Mouse (Mus musculus) fibroblast of lung, adult 2 months (primary cell): ENCODE data around the gene Gm20388.

Experiments
- DNase-seq: peaks from one replicate; pipeline ENCODE4 v3.0.0-alpha.2; 2011; ENCODE audit warnings: low read depth

The Gm20388 gene

DNA sequence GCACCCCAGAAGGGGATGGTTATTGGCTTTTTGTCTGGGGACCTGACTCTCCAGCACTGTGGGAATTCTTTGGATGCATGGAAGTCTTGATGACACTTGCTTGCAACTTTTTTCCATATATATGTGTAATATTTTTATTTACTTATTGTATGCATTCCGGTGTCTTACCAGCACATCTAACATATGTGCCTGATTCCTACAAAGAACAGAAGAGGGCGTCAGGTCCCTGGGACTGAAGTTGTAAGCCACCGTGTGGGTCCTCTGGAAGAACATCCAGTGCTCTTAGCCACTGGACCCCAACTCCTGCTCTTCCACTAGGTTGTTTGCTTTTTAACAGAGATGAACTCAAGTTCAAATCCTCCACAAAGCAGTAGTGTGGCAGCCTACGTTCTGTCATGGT is 459.8 kb downstream of the Gm20388 start:
- DNase-seq, result no peak

GRCm38 (mm10) chr8:120371146-120371545 is 460.5 kb downstream of the Gm20388 start:
- no peak for DNase-seq

GRCm38 (mm10) chr8:120371725-120372457 is 461.2 kb downstream of the Gm20388 start:
- DNase-seq, result no peak

GRCm38 (mm10) chr8:120372684-120373083 is 462.0 kb downstream of the Gm20388 start:
- DNase-seq, result no peak

GRCm38 (mm10) chr8:120373621-120374020 is 463.0 kb downstream of the Gm20388 start:
- no peak for DNase-seq

DNA sequence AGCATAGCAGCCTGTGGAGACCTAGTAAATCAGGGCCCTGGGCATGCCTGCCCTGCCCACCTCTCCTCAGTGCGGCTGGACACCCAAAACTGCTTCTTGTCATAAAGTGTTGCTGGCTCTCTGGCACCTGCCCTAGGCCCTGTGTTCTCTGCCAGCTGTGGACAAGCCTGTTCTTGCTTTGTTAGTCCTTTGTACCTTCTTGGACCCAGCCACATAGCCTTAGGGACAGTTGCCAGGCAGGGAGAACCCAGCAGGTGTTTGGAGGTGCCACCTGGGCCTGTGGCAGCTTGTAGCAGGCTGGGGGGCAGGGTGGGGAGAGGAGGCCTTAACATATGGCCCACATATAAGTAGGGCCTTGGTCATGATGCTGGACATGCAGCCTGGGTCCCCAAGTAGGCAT is 463.4 kb downstream of the Gm20388 start:
- no peak for DNase-seq

- no peak for DNase-seq
These were observed 463.9 kb downstream of the Gm20388 start for GRCm38 (mm10) chr8:120374514-120374913.

- DNase-seq, result no peak
These were observed 464.5 kb downstream of the Gm20388 start for GRCm38 (mm10) chr8:120375170-120375569.

DNA sequence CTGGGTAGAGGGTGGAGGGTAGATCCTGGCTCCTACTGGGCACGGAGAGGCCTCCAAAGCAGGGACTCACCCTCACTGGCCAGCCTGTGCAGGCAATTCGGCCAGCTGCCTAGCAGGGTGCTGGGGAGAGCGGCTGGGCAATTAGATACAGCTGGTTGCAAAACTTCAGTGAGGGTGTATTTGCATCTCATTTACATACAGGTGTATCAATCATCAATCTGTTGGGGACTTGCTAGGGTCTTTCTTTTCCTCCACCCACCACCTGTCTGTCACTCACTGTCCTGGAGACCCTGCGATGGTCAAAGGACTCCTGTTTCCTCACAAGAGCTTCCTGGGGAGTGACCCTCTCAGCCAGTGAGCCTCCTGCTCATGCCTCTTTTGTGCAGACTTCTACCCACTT is 465.6 kb downstream of the Gm20388 start:
- no peak for DNase-seq

DNA sequence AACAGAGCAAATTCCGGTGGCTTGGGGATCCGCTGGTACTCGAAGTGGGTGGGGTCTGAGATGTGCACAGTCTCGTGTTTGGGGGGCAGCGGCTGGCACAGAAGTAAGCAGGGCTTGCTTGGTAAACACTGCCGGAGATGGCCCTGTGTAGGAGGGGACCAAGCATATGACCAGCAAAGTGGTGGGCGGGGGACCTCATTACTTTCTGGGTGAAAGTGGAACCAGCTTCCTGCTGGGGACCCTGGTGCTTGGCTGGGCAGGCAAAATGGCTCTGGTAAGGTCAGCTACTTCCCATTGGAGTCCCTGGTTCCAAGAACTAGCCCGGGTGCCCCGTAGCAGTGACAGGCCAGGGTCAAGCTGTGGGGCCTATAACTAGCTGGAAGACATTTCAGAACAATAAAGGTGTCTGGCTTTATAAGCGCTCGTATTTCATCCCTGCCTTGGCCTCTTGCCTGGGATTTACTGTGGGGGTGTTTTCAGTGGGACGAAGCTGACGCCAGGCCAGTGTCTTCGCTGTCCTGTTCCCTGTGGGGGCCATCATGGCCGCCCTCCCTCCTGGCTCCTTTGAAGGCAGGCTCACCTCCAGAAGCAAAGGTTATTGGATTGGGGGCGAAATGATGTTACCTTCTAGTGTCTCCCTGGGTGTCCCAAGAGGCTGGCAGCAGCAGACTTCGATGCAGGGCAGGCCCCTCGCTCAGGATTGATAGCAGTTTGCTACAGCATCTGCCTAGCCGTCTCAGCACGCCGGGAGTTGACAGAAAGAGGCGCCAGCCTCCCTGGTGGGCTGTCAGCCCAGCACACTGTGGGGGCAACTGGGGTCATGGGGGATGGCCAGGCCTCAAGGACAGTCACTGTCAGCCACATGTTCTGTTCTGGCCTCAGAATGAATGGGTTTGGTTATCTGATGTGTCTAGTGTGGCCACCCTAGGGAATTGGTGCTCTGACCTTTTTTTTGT is 466.5 kb downstream of the Gm20388 start:
- no peak for DNase-seq

DNA sequence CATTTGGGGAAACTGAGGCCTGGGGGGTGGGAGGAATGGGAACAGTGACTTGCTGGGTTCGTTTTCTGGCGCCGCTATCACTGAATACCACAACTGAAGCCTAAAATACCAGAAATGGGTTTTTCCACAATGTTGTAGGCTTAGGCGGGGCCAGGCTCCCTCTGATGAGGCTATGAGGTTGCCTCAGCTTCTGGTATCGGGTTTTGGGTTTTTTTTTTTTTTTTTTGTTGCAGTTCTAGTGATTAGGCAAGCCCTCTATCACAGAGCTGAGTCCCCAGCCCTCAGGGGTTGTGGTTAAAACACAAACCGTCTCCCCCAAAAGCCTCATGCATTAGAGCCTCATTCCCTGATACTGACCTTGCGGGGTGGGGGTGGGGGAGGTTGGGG is 467.2 kb downstream of the Gm20388 start:
- no peak for DNase-seq

GRCm38 (mm10) chr8:120378306-120378705 is 467.7 kb downstream of the Gm20388 start:
- DNase-seq, result peak; percentile 96

- no peak for DNase-seq
These were observed 468.4 kb downstream of the Gm20388 start for GRCm38 (mm10) chr8:120379015-120379414.

DNA sequence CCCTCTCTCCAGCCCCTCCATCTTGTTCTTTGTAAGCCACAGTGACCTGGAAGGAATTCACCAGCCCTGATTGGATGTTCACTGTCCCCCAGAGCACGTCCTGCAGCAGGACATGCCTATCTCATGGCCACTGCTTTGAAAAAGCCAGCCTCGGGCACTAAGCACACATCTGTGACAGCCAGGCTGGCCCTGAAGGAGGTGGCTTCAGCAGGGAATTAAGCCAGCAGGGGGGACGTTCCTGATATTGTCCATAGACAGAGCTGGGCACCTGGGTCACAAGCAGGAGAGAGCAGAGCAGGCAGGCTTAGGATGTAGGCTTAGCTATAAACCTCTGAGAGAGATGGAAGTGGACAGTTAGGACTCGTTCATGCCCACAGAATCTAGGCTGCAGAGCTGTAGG is 471.2 kb downstream of the Gm20388 start:
- no peak for DNase-seq

GRCm38 (mm10) chr8:120382436-120383203 is 472.0 kb downstream of the Gm20388 start:
- peak; percentile 96 for DNase-seq

- no peak for DNase-seq
These were observed 472.5 kb downstream of the Gm20388 start for GRCm38 (mm10) chr8:120383204-120383560.

GRCm38 (mm10) chr8:120383713-120384112 is 473.1 kb downstream of the Gm20388 start:
- no peak for DNase-seq

GRCm38 (mm10) chr8:120384745-120385144 is 474.1 kb downstream of the Gm20388 start:
- DNase-seq, result no peak

DNA sequence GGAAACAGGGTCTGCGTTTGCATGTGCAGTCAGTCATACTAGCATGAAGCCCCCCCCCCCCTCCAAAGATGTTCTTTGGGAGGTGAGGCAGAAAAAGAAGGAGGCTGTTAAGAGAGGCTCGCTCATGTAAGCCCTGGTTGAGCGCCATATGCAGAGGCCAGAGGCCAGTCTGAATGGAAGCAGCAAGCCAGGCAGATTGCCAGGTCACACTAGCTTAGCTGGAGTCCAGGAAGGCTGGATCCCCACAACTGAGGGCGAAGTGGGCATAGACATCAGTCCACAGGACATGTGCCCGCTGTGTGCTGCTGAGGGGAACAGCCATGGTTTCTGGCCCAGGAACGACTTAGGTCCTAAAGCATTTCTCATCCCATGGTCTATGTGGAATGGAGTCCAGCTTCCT is 477.6 kb downstream of the Gm20388 start:
- no peak for DNase-seq

- no peak for DNase-seq
These were observed 480.0 kb downstream of the Gm20388 start for GRCm38 (mm10) chr8:120390598-120390997.

GRCm38 (mm10) chr8:120391856-120392255 is 481.2 kb downstream of the Gm20388 start:
- DNase-seq, result no peak

- DNase-seq, result no peak
These were observed 482.4 kb downstream of the Gm20388 start for GRCm38 (mm10) chr8:120393085-120393484.
